In genomic region chr11:114482070-114482469, GRCm38 (mm10) we compare ENCODE assay signal across 13 mouse cellular contexts.
"Had no signal": no experiment of that assay in that cellular context is flagged by ENCODE, and none has a peak within 500 bp of the region (broad histone marks: within the 10 kb centered on the region; RNA-seq: fewer than 3 reads in every experiment).

No protein-coding gene starts in this region.

- H3K9me3 ChIP-seq: intestine, embryonic 15.5 days; kidney, embryonic 15.5 days; limb, embryonic 12.5 days; liver, embryonic 13.5 days had no signal

- H3K4me2 ChIP-seq: intestine, embryonic 15.5 days; kidney, embryonic 15.5 days; limb, embryonic 12.5 days; liver, embryonic 13.5 days had no signal

- H3K27ac ChIP-seq: intestine, embryonic 15.5 days; kidney, embryonic 15.5 days; limb, embryonic 12.5 days; liver, embryonic 13.5 days had no signal

- DNase-seq: kidney, adult 18-20 months; kidney, postnatal 14 days; liver; liver, embryonic 13.5 days; liver, postnatal 0 days; lung, postnatal 36 days; midbrain, embryonic 14.5 days; right cerebral cortex, postnatal 14 days; thymus, postnatal 4 days had no signal

- H3K9ac ChIP-seq: intestine, embryonic 15.5 days; kidney, embryonic 15.5 days; limb, embryonic 12.5 days; liver, embryonic 13.5 days; liver, postnatal 0 days had no signal

- H3K36me3 ChIP-seq: intestine, embryonic 15.5 days; kidney, embryonic 15.5 days; limb, embryonic 12.5 days; liver, embryonic 13.5 days had no signal

- ATAC-seq: intestine, embryonic 15.5 days; liver, postnatal 0 days; lung, postnatal 0 days had no signal

- H3K4me3 ChIP-seq: intestine, embryonic 15.5 days; kidney, embryonic 15.5 days; limb, embryonic 12.5 days; liver, embryonic 13.5 days had no signal

- H3K27me3 ChIP-seq: intestine, embryonic 15.5 days had no signal
